Mouse (Mus musculus) kidney, embryonic 16.5 days (tissue): ENCODE measurements around the gene Cox8c. TPM values are rescaled to one million over a fixed set of nuclear protein-coding genes. Genes with fewer than 3 reads are reported as not detected.

Experiments
- ATAC-seq: fragments of 200-750 bp; cut with Nextera tagmentation; 2 replicates; pipeline ENCODE4 v1.8.0; 2017; ENCODE audit warnings: moderate TSS enrichment; ENCODE audit not compliant: low FRiP score, low TSS enrichment
- H3K27ac ChIP-seq: fragments of 300-500 bp; sonication (generic); 2 replicates; pipeline ENCODE4 v1.5.1; 2014; ENCODE audit warnings: low read length
- H3K27me3 ChIP-seq: fragments of 300-500 bp; sonication (generic); 2 replicates; pipeline ENCODE4 v1.6.1; 2014; ENCODE audit warnings: low read length, control low read depth, mixed read lengths; ENCODE audit not compliant: insufficient read depth
- H3K36me3 ChIP-seq: fragments of 300-500 bp; sonication (generic); 2 replicates; pipeline ENCODE4 v1.6.1; 2014; ENCODE audit warnings: low read length, control low read depth, mixed read lengths; ENCODE audit not compliant: insufficient read depth
- H3K4me1 ChIP-seq: fragments of 300-500 bp; sonication (generic); 2 replicates; pipeline ENCODE4 v1.6.1; 2014; ENCODE audit warnings: low read length, control low read depth, mixed read lengths; ENCODE audit not compliant: insufficient read depth
- H3K4me2 ChIP-seq: fragments of 300-500 bp; sonication (generic); replicated peaks from 2 replicates; pipeline ENCODE4 v1.6.1; 2014; ENCODE audit warnings: low read depth, low read length
- H3K4me3 ChIP-seq: fragments of 300-500 bp; sonication (generic); 2 replicates; pipeline ENCODE4 v1.5.1; 2014; ENCODE audit warnings: mild to moderate bottlenecking, low read length
- H3K9ac ChIP-seq: fragments of 300-500 bp; sonication (generic); replicated peaks from 2 replicates; pipeline ENCODE4 v1.6.1; 2014; ENCODE audit warnings: low read length
- H3K9me3 ChIP-seq: fragments of 300-500 bp; sonication (generic); 2 replicates; pipeline ENCODE4 v1.6.1; 2016; ENCODE audit warnings: low read length, control low read depth
- WGBS: fragments of 180-500 bp; shearing (Covaris S2); extraction: QIAGEN DNeasy Blood & Tissue Kit; methylation state at CpG from one replicate; pipeline ENCODE4 v1.1.7; 2014; 5-methylcytosine and 5-hydroxymethylcytosine counted together
- polyA plus RNA-seq: library from polyadenylated mRNA; unstranded; fragments of >200 nt; fragmentation: Nextera tagmentation; extraction: Ambion mirVana; gene quantifications from 2 replicates; pipeline ENCODE4 v1.2.1, GENCODE M21; 2015

Cox8c gene
- polyA plus RNA-seq, 1 experiment from 2014 or later: not detected

GRCm38 (mm10) chr12:102949395-102950208 lies 50.5 kb downstream of the Cox8c start:
- Histone ChIP-seq H3K27ac (no peak overlapping the region), H3K27me3 (peaks cover 10% of the 10 kb centered on the region), H3K9ac (no peak overlapping the region), H3K4me3 (peak overlapping the region; percentile 56), H3K36me3 (no peaks in the 10 kb centered on the region), H3K4me1 (peaks cover 5% of the 10 kb centered on the region; the same call in 1 of the 2 replicates), H3K4me2 (peak overlapping the region; percentile 86), H3K9me3 (no peaks in the 10 kb centered on the region)
- ATAC-seq: peak; percentile 94
- 0% methylated on average over 41 of the region's 42 CpGs for WGBS

Other genes starting within 250 kb of the Cox8c start
- 23.9 and 24.5 TPM in 2 replicates for gene Itpk1, start 194.4 kb upstream of the Cox8c start, polyA plus RNA-seq
- gene Moap1, start 155.7 kb upstream of the Cox8c start, polyA plus RNA-seq: 29.3 and 32.4 TPM in 2 replicates
- 9.5 and 11.0 TPM in 2 replicates for gene Tmem251, start 155.6 kb upstream of the Cox8c start, polyA plus RNA-seq
- gene Gm28051, start 141.6 kb upstream of the Cox8c start, polyA plus RNA-seq: not detected in 2 replicates
- 29.3 and 34.0 TPM in 2 replicates for gene Gon7, start 141.5 kb upstream of the Cox8c start, polyA plus RNA-seq
- 45.6 and 47.6 TPM in 2 replicates for gene Ubr7, start 141.3 kb upstream of the Cox8c start, polyA plus RNA-seq
- 26.6 and 27.2 TPM in 2 replicates for gene Gm20604, start 140.6 kb upstream of the Cox8c start, polyA plus RNA-seq
- 14.5 and 17.5 TPM in 2 replicates for gene Btbd7, start 20.8 kb upstream of the Cox8c start, polyA plus RNA-seq
- gene Unc79, start 49.5 kb downstream of the Cox8c start, polyA plus RNA-seq: 0.17 and 0.23 TPM in 2 replicates